Mouse (Mus musculus) brain, embryonic 14.5 days (tissue): ENCODE data around the gene Dapk2. TPM values are rescaled to one million over a fixed set of nuclear protein-coding genes. Genes with fewer than 3 reads are reported as not detected.

Source experiments
- DNase-seq: peaks from one replicate; pipeline ENCODE4 v3.0.0-alpha.2; 2011; ENCODE audit warnings: low read depth
- CTCF ChIP-seq: fragments of 200-500 bp; IDR thresholded peaks from 2 replicates; pipeline ENCODE4 v1.5.1; 2012; ENCODE audit warnings: inconsistent platforms, mild to moderate bottlenecking, moderate library complexity, borderline replicate concordance; ENCODE audit not compliant: insufficient read depth, insufficient read length; ENCODE audit errors: extremely low read depth
- POLR2A ChIP-seq: fragments of 200-500 bp; IDR thresholded peaks from 2 replicates; pipeline ENCODE4 v1.6.1; 2012; ENCODE audit warnings: mild to moderate bottlenecking, inconsistent platforms, borderline replicate concordance; ENCODE audit not compliant: poor library complexity, insufficient read depth, insufficient read length, severe bottlenecking; ENCODE audit errors: extremely low read depth
- polyA plus RNA-seq: library from polyadenylated mRNA; depleted of rRNA; stranded (reverse); fragments of >200 nt; gene quantifications from 2 replicates; pipeline ENCODE4 v1.2.3, GENCODE M21; 2012

Dapk2 gene
- polyA plus RNA-seq, 1 experiment = 1.1 TPM

DNA sequence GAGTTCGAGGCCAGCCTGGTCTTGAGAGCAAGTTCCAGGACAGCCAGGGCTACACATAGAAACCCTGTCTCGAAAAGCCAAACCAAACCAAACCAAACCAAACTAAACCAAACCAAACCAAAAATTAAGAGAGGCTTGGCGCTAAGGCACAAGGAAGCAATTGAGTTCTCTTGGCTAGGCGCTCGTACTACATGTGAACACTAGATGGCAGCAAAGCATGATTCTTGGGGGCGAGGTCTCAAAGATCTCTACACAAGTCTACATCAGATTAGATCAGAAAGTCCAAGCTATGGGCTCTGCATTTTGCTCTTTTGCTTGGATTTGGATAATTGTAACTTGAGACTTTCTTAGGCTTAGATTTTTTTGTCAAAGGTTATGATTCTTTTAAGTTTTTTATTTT lies 13.8 kb upstream of the Dapk2 start:
- TF ChIP-seq POLR2A = no peak
- peak; percentile 78; the same call in 1 of the 2 replicates for TF ChIP-seq CTCF
- peak; percentile 91 for DNase-seq

DNA sequence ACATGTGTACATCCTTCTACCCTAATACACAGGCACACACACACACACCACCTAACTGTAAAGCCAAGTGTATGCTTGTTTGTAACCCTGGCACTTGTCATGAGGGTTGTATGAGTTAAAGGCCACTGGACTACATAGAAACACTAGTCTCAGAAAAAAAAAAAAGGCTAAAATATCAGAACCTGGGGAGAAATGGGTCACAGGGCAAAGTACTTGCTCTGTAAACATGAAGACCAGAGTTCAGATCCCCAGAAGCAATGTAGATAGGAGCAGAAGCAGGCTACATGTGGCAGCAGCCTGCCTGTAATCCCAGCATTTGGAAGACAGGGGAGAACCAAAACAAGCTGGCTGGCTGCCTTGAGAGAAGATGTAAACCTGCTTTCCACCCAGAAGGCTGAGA lies 11.9 kb upstream of the Dapk2 start:
- no peak for DNase-seq
- TF ChIP-seq CTCF (no peak), POLR2A (no peak)

DNA sequence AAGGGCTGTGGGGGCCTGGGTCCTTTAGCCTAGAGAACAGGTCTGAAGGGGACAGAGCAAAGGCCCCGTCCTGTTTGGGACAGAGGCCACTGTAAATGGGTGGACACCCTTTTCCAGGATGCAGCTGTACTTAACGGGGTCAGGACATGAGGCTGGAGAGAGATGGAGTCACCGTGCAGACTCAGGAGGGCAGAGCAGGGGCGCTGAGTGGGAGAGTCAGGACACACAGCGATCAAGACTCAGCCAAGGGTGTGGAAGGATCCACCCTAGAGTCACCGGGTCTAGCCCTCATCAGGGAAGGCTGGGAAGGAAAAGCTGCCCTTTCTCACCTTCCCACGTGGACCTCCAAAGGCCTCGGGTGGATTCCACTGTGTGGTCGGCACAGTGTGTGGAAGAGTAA lies 6.0 kb upstream of the Dapk2 start:
- no peak for DNase-seq
- TF ChIP-seq CTCF (no peak), POLR2A (no peak)

DNA sequence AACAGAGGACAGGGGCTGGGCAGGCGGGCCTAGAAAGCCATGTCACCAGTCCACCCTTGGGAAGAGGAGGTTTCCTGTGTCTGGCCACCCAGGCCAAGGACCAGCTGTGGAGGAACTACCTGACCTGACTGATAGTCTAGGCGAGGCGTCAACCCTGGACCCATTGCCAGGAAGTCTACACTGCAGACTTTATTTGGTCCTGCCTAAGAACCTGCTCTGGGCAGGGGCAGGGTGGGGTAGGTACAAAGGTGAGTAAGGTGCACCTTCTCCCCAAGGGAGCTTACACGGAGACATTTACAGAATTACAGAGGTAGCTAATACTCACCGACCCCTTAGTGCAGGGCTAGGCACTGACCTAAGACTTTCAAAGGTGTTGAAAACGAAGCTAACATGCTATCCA lies 4.4 kb upstream of the Dapk2 start:
- TF ChIP-seq CTCF (no peak), POLR2A (no peak)
- no peak for DNase-seq

DNA sequence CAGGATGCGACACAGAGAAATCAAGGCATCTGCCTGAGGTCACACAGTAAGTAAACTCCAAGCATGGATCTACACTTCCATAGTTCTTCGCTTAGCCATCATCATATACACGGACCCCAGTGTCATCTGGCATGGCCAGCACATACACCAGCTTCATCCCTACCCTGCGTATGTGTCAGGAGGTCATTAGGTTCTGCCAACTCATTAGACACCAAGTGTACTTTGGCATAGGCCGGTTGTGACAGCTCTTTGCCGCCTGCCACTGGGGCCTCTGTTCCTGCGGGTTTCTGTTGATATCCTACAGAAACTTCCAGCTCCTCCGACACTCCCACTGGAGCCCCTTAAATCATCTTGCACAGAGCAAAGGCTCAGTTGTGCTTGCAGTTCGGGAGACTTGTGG lies 4.0 kb upstream of the Dapk2 start:
- no peak for DNase-seq
- TF ChIP-seq POLR2A (no peak), CTCF (no peak)

DNA sequence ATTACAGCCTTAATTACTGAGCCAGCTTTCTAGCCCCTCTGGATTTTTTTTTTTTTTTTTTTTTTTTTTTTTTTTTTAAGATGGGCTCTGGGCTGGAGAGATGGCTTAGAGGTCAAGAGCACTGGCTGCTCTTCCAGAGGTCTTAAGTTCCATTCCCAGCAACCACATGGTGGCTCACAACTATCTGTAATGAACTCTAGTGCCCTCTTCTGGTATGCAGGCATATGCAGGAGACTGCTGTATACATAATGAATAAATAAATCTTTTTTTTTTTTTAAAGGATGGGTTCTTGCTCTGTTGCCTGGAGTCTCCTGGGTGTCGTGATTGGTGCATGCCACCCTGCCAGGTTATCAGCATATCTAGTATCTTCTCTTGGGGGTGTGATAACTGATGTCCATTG lies 2.5 kb upstream of the Dapk2 start:
- DNase-seq = peak; percentile 4
- TF ChIP-seq POLR2A = no peak
- no peak for TF ChIP-seq CTCF

DNA sequence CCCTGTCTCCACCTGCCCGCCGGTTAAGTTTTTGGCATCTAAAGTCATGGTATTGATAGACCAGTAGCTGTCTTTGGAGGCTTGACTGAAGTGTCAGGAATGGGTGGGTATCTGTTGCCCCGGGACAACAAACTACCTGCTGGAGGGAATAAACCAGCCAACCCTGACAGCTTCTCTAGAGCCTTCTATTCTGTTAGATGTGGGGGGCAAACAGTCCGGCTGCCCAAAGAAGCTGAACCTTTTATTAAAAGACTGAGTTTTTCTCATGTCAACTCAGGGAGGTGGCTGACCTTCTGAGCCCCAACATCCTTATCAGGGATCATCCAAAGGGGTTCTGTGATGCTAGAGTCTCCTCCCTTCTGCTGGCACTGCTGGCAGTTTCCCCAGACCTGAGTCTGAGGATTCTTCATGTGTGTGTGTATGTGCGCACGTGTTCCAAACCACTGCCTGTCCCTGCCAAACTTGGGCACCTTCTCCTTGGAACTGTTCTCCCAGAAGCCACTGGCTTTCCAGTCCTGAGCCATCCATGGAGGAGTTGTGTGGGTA lies 935 bp downstream of the Dapk2 start:
- TF ChIP-seq POLR2A (no peak), CTCF (no peak)
- DNase-seq = no peak

DNA sequence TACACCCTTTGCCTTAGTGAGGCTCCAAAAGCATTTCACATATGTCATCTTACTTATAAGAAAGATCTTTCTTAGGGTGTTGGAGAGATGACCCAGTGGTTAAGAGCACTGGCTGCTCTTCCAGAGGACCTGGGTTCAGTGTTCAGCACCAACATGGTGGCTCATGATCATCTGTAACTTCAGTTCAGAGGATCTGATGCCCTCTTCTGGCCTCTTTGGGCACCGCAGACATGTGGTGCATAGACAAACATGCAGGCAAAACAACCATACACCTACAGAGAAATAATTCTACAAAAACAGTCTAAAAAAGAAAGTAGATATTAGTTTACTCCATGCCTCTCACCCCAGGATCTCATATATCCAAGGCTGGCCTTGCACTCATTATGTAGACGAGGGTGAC lies 2.1 kb downstream of the Dapk2 start:
- no peak for TF ChIP-seq CTCF
- TF ChIP-seq POLR2A = no peak
- DNase-seq = no peak

DNA sequence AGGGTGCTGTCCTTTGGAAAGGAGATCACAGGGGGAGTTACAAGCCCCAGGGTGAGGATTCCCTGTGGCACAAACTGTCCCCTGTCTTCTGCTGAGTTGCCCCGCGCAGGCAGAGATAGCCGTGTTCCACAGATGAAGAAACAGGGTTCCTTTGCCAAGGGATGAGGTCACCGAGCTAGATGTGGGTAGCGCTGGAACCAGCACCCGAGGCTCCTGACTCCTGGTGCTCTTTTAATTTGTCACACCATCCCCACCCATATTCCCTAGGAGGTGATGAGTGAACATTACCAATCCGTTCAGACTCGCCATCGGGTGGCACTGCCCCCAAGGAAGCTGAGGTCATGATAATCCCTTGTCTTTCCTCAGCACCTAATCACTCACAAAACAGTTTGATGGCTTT lies 5.0 kb downstream of the Dapk2 start:
- DNase-seq = no peak
- TF ChIP-seq CTCF (no peak), POLR2A (no peak)

DNA sequence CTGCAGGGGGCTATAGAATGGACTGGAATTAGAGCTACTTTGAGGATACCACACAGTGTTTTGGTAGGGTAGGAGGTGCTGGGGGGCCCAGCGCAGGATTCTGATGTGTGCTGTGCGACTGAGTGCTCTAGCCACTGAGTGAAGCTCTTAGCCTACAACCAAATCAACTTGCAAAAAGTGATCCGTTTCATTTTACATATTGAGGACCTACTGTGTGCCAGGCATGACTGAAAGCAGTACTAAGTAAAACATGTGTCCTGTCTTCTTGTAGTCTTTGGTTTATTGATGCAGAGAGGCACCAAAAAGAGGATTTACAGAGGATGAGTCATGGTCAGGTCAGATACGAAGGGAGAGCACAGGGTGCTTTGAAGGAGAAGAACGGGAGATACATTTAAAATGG lies 9.2 kb downstream of the Dapk2 start:
- TF ChIP-seq CTCF (no peak), POLR2A (no peak)

DNA sequence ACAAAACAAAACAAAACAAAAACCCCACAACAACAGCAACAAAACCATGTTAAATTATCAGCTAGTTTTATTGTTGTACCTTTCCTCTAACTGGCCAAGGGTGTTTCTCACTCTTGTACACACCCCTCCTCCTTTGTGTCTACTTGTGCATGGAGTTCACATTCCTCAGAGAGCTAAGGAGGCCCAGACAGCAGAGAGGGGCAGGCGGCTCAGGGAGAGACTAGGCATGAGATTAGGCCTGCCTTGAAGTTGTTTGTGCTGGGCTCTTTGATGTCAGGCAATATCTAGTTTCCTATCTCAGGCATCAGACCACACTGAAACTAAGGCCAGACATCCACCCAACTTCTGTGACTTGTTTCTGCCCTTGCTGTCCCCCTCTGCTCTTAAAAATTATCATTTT lies 10.2 kb downstream of the Dapk2 start:
- no peak for DNase-seq
- TF ChIP-seq CTCF = no peak
- TF ChIP-seq POLR2A = no peak

More for the DNA sequence above, 9.2 kb downstream of the Dapk2 start:
- no peak for DNase-seq

DNA sequence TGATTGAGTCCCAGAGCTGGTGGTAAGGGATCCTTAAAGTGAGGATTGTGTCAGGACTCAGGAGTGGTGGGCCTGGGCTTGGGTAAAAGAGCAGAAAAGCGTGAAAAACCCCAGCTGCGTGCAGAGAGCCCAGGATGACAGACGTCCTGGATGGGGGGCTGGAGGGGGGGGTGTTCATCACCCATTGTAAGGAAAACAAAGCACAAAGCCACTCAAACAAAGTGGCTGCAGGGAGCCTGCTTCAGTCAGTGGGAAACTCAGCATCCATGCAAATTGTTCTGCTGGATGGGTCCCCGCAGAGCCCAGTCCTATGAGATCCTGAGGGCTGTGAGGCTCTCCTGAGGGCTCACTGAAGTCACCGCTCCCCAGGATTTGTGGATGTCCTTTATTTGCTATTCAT lies 12.5 kb downstream of the Dapk2 start:
- no peak for TF ChIP-seq CTCF
- TF ChIP-seq POLR2A = no peak
- DNase-seq = peak; percentile 64
